In the genomic region with DNA sequence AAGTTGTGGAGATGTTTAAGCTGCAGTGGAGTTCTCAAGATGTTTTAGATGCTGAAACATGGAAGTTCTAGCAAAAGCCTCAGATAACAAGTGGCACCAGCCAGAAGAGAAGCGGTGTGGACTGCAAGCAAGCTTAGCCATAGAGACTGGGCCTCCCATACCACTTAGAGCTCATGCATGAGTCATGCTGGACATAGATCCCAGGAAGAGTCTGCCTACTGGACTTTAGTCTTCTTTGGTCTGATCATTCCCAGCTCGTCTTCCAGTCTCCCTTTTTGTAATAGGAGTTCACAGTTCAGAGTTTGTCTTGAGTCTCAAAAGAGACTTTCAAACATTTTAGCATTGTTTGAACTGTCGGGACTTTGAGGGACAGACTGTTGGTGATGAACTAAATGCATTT, we compare ENCODE assay signal across 24 mouse cellular contexts. TPM values are rescaled to one million over a fixed set of nuclear protein-coding genes. Genes with fewer than 3 reads are reported as not detected.
DNase-seq lines count a peak whose midpoint lies in the region; ATAC-seq and TF ChIP-seq lines count a peak whose summit lies in the region.
"Had no signal": no experiment of that assay in that cellular context is flagged by ENCODE, and none has a peak within 500 bp of the region (broad histone marks: within the 10 kb centered on the region; RNA-seq: fewer than 3 reads in every experiment).

No protein-coding gene starts in this region.

- peak; percentile 42 for DNase-seq in kidney, adult 9 months
- DNase-seq in kidney, postnatal 25 days = no peak
- DNase-seq in layer of hippocampus, adult 2 months (ENCODE audit: low spot score in 2 of 2) = no peak
- DNase-seq in layer of hippocampus, adult 11-12 months (ENCODE audit: low spot score) = no peak
- DNase-seq in urinary bladder, postnatal 14 days (ENCODE audit: low spot score) = no peak
- DNase-seq in cerebellum, adult 2 months = no peak
- DNase-seq: adrenal gland, adult 2 months; adrenal gland, postnatal 14 days; cerebellum, adult 11 months; cerebellum, adult 9-10 months; cerebellum, postnatal 14 days; gastrocnemius, postnatal 10 days; gastrocnemius, postnatal 36 days; heart, adult 2 months; heart, postnatal 14 days; heart, postnatal 4 days had no signal

- 68% methylated on average over 3 of the region's 3 CpGs for WGBS in intestine, embryonic 15.5 days
- 76% methylated on average over 3 of the region's 3 CpGs for WGBS in intestine, embryonic 16.5 days
- WGBS in cerebellum, adult 2 months = 85% methylated on average over 3 of the region's 3 CpGs

- H3K27me3 ChIP-seq in intestine, embryonic 15.5 days (replicated peaks) = no peaks in the 10 kb centered on the region
- H3K27me3 ChIP-seq in intestine, embryonic 16.5 days (replicated peaks; ENCODE audit: control insufficient read depth, insufficient read depth, low read length) = no peaks in the 10 kb centered on the region
- H3K27me3 ChIP-seq in cerebellum, adult 2 months (ENCODE audit: control insufficient read depth, insufficient read depth, low read length) = no peaks in the 10 kb centered on the region
- H3K27me3 ChIP-seq: forebrain, embryonic 13.5 days; heart, embryonic 13.5 days had no signal

- peaks cover 3% of the 10 kb centered on the region; the same call in 1 of the 2 replicates for H3K4me1 ChIP-seq in intestine, embryonic 15.5 days (replicated peaks)
- H3K4me1 ChIP-seq in intestine, embryonic 16.5 days (ENCODE audit: control insufficient read depth, insufficient read depth, low read length) = peaks cover 14% of the 10 kb centered on the region
- no peaks in the 10 kb centered on the region; the same call in 1 of the 2 replicates for H3K4me1 ChIP-seq in cerebellum, adult 2 months (ENCODE audit: control insufficient read depth, insufficient read depth, low read length)
- H3K4me1 ChIP-seq: forebrain, embryonic 13.5 days had no signal

- H3K4me3 ChIP-seq in layer of hippocampus, adult 2 months = no peak overlapping the region
- no peak overlapping the region for H3K4me3 ChIP-seq in intestine, embryonic 15.5 days (replicated peaks)
- H3K4me3 ChIP-seq in intestine, embryonic 16.5 days (ENCODE audit: low read length) = no peak overlapping the region
- no peak overlapping the region for H3K4me3 ChIP-seq in cerebellum, adult 2 months (replicated peaks; ENCODE audit: insufficient read depth, low read depth, low read length)
- H3K4me3 ChIP-seq: forebrain, embryonic 10.5 days; forebrain, embryonic 13.5 days; heart, adult 2 months; heart, embryonic 10.5 days; heart, embryonic 13.5 days had no signal

- no peak for TF ChIP-seq CTCF in layer of hippocampus, adult 2 months (conservative IDR thresholded peaks at IDR 0.05)
- no peak for TF ChIP-seq CTCF in cerebellum, adult 2 months (IDR thresholded peaks at IDR 0.05; ENCODE audit: borderline replicate concordance, insufficient read depth, low read depth, low read length)

- no peaks in the 10 kb centered on the region for H3K9me3 ChIP-seq in intestine, embryonic 15.5 days
- H3K9me3 ChIP-seq in intestine, embryonic 16.5 days (ENCODE audit: control insufficient read depth, low read length) = no peaks in the 10 kb centered on the region
- H3K9me3 ChIP-seq: forebrain, embryonic 10.5 days; forebrain, embryonic 13.5 days; heart, embryonic 10.5 days; heart, embryonic 13.5 days had no signal

- peak; percentile 89 for ATAC-seq in intestine, embryonic 15.5 days
- peak; percentile 94 for ATAC-seq in intestine, embryonic 16.5 days
- ATAC-seq: CD4-positive, CD25-positive, alpha-beta regulatory T cell, adult 4 months; forebrain, embryonic 13.5 days; forebrain, embryonic 16.5 days had no signal

- H3K4me2 ChIP-seq in intestine, embryonic 15.5 days (replicated peaks) = no peak overlapping the region
- H3K4me2 ChIP-seq in intestine, embryonic 16.5 days (ENCODE audit: low read depth, low read length) = no peak overlapping the region
- H3K4me2 ChIP-seq: forebrain, embryonic 13.5 days; heart, embryonic 13.5 days had no signal

- no peaks in the 10 kb centered on the region for H3K36me3 ChIP-seq in intestine, embryonic 15.5 days
- no peaks in the 10 kb centered on the region for H3K36me3 ChIP-seq in intestine, embryonic 16.5 days (ENCODE audit: control insufficient read depth, insufficient read depth, low read length)
- H3K36me3 ChIP-seq: forebrain, embryonic 10.5 days; heart, embryonic 10.5 days; heart, embryonic 13.5 days had no signal

- TF ChIP-seq POLR2A in cerebellum, adult 2 months (IDR thresholded peaks at IDR 0.05; ENCODE audit: borderline replicate concordance, insufficient read depth, low read length) = no peak

- H3K27ac ChIP-seq in layer of hippocampus, adult 2 months = peak overlapping the region; percentile 51; the same call in 1 of the 2 replicates
- no peak overlapping the region for H3K27ac ChIP-seq in intestine, embryonic 15.5 days
- H3K27ac ChIP-seq in intestine, embryonic 16.5 days (ENCODE audit: low read length) = no peak overlapping the region; the same call in 1 of the 2 replicates
- no peak overlapping the region for H3K27ac ChIP-seq in cerebellum, adult 2 months (ENCODE audit: insufficient read depth, low read length)
- H3K27ac ChIP-seq: forebrain, embryonic 10.5 days; forebrain, embryonic 13.5 days; heart, adult 2 months; heart, embryonic 10.5 days; heart, embryonic 13.5 days had no signal

- H3K9ac ChIP-seq in intestine, embryonic 15.5 days = no peak overlapping the region
- H3K9ac ChIP-seq in intestine, embryonic 16.5 days (ENCODE audit: low read depth, low read length) = no peak overlapping the region
- H3K9ac ChIP-seq: forebrain, embryonic 13.5 days; heart, embryonic 13.5 days had no signal

RNA-seq across cellular contexts. Expression of a gene that starts 29.5 kb away (rescaled TPM):
- 100 to 1,000 TPM in 1 of 2 experiments, 10 to 100 TPM in 1; 95.9 to 109 TPM for total RNA-seq in layer of hippocampus, adult 2 months (2021)
- 56.2 and 64.5 TPM in 2 replicates for polyA plus RNA-seq in intestine, embryonic 15.5 days (2015; fragmentation: Nextera tagmentation; extraction: Ambion mirVana)
- 34.5 and 40.6 TPM in 2 replicates for polyA plus RNA-seq in intestine, embryonic 16.5 days (2015; fragmentation: Nextera tagmentation; extraction: Ambion mirVana)
- polyA plus RNA-seq in cerebellum, adult 2 months (2012; rRNA removed) = 73.0 and 75.7 TPM in 2 replicates
